Mouse (Mus musculus): ENCODE measurements around the gene Rpl10a. TPM values are rescaled to one million over a fixed set of nuclear protein-coding genes. Genes with fewer than 3 reads are reported as not detected.

Gene Rpl10a
- polyA plus RNA-seq (2014; fragmentation: Illumina TruSeq; extraction: RNeasy Lipid Tissue Mini Kit (QIAGEN cat#74804); ENCODE audit: low read depth, low replicate concordance), result 427 TPM

GRCm38 (mm10) chr17:28328366-28328928 lies at the start of gene Rpl10a:
Gene Rpl10a (plus strand): TSS chr17:28328471.

DNA sequence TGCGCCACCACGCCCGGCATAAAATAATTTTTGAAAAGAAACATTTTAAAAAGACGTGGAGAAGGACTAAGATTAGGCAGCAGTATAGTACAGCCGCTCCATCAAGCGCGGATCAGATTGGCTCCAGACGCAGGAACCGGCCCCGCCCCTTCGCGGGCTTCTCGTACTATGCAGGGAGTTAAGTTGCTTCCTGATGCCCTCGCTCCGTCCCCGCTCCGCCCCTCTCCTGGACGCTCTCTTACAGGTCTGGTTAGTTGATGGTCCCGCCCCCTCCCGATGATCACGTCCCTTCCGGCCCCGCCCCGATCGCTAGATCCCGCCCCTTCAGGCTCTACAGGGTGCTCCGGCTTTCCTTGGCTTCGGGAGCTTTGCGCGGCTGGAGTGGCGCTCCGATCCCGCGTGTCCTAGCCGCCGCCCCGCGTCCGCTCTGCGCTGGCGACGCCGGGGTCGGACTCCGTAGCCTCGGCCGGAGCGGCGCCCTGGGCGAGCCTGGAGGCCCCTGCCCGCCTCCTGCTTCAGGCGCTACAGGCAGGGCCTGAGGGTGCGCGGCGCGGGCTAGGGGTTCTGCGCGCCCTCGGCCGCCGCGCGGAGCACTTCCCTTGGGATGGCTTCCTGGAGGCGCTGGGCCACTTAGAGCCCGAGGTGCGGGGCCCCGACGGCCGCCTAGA lies 14.9 kb upstream of the Rpl10a start, which contains the start of gene Fance:
Gene Fance, plus strand, starts transcription at position 308 of the 668 bp plus-strand sequence.

DNA sequence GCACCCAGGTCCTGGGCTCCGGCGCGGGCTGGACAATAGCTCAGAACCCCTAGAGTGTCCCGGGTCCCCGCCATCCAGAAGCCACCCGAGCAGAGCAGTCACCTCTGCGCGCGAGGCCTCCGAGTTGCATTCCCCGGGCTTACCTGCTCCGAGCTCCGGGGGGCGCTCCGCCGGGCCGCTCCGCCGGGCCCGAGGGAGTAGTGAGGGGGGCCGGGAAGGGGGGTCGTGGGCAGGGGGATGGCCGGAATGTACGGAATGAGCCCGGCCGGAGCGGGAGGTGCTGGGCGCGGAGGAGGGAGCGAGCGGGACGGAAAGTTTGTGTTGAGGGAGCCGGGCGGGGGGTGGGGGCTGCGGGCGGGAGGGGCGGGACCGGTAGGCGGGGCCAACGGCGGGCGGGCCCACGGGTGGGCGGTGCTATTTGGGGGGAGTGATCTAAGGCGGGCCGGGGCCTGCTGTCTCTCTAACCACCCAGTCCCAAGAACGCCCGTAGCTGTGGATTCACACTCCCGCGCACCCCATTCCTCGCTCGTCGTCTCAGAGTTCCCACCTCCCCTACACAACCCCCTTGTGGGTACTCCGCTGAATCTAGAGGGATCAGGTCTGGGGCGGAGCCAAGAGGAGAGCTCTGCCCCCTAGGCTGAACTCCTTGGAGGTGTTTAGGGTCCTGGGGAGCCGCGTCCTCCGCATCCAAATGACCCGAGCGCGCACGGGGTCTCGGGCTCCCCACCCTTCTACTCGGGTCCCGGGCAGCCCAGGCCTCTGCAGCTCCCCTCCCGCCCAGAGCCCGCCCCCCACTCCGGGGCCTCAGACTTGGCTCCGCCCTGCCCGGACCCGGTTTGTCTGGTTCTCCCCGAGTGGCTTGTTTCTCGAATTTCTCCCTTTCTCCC lies 22.4 kb downstream of the Rpl10a start, which contains the start of gene Tead3:
Gene Tead3, minus strand, starts transcription at position 352 of the 887 bp plus-strand sequence.

GRCm38 (mm10) chr17:28365122-28365521 lies 36.9 kb downstream of the Rpl10a start, which contains the start of gene Tulp1:
Gene Tulp1 (minus strand): TSS chr17:28365222.

Other genes starting within 250 kb of the Rpl10a start
- 0.31 TPM for gene Tcp11, start 247.8 kb upstream of the Rpl10a start, polyA plus RNA-seq (2014; fragmentation: Illumina TruSeq; extraction: RNeasy Lipid Tissue Mini Kit (QIAGEN cat#74804); ENCODE audit: low read depth, low replicate concordance)
- 1.1 TPM for gene Scube3, start 186.3 kb upstream of the Rpl10a start, polyA plus RNA-seq (2014; fragmentation: Illumina TruSeq; extraction: RNeasy Lipid Tissue Mini Kit (QIAGEN cat#74804); ENCODE audit: low read depth, low replicate concordance)
- 24.5 TPM for gene Zfp523, start 151.3 kb upstream of the Rpl10a start, polyA plus RNA-seq (2014; fragmentation: Illumina TruSeq; extraction: RNeasy Lipid Tissue Mini Kit (QIAGEN cat#74804); ENCODE audit: low read depth, low replicate concordance)
- 2.6 TPM for gene Def6, start 120.7 kb upstream of the Rpl10a start, polyA plus RNA-seq (2014; fragmentation: Illumina TruSeq; extraction: RNeasy Lipid Tissue Mini Kit (QIAGEN cat#74804); ENCODE audit: low read depth, low replicate concordance)
- gene Ppard, start 95.8 kb upstream of the Rpl10a start, polyA plus RNA-seq (2014; fragmentation: Illumina TruSeq; extraction: RNeasy Lipid Tissue Mini Kit (QIAGEN cat#74804); ENCODE audit: low read depth, low replicate concordance), result 19.9 TPM
- gene Fance, start 15.0 kb upstream of the Rpl10a start, polyA plus RNA-seq (2014; fragmentation: Illumina TruSeq; extraction: RNeasy Lipid Tissue Mini Kit (QIAGEN cat#74804); ENCODE audit: low read depth, low replicate concordance), result 14.6 TPM
- 19.4 TPM for gene Tead3, start 22.3 kb downstream of the Rpl10a start, polyA plus RNA-seq (2014; fragmentation: Illumina TruSeq; extraction: RNeasy Lipid Tissue Mini Kit (QIAGEN cat#74804); ENCODE audit: low read depth, low replicate concordance)
- 1.1 TPM for gene Tulp1, start 36.8 kb downstream of the Rpl10a start, polyA plus RNA-seq (2014; fragmentation: Illumina TruSeq; extraction: RNeasy Lipid Tissue Mini Kit (QIAGEN cat#74804); ENCODE audit: low read depth, low replicate concordance)
- gene Fkbp5, start 189.1 kb downstream of the Rpl10a start, polyA plus RNA-seq (2014; fragmentation: Illumina TruSeq; extraction: RNeasy Lipid Tissue Mini Kit (QIAGEN cat#74804); ENCODE audit: low read depth, low replicate concordance), result 17.5 TPM
- not detected for gene Armc12, start 202.3 kb downstream of the Rpl10a start, polyA plus RNA-seq (2014; fragmentation: Illumina TruSeq; extraction: RNeasy Lipid Tissue Mini Kit (QIAGEN cat#74804); ENCODE audit: low read depth, low replicate concordance)
- not detected for gene Clpsl2, start 220.9 kb downstream of the Rpl10a start, polyA plus RNA-seq (2014; fragmentation: Illumina TruSeq; extraction: RNeasy Lipid Tissue Mini Kit (QIAGEN cat#74804); ENCODE audit: low read depth, low replicate concordance)
- gene Clps, start 232.3 kb downstream of the Rpl10a start, polyA plus RNA-seq (2014; fragmentation: Illumina TruSeq; extraction: RNeasy Lipid Tissue Mini Kit (QIAGEN cat#74804); ENCODE audit: low read depth, low replicate concordance), result not detected
- gene Lhfpl5, start 247.2 kb downstream of the Rpl10a start, polyA plus RNA-seq (2014; fragmentation: Illumina TruSeq; extraction: RNeasy Lipid Tissue Mini Kit (QIAGEN cat#74804); ENCODE audit: low read depth, low replicate concordance), result not detected